Mouse (Mus musculus): ENCODE measurements around the gene Pold2.

- TF ChIP-seq CTCF (IDR thresholded peaks at IDR 0.05 in 2 of 3, conservative IDR thresholded peaks at IDR 0.05 in 1 of 3; ENCODE audit: control insufficient read depth in 1 of 3, insufficient read depth in 1 of 3, low read depth in 2 of 3, low read length in 3 of 3, poor library complexity in 1 of 3, severe bottlenecking in 1 of 3) (no peak), CHD2 (IDR thresholded peaks at IDR 0.05; ENCODE audit: low read length) (no peak), TCF12 (IDR thresholded peaks at IDR 0.05; ENCODE audit: low read depth, low read length) (no peak), POLR2A (IDR thresholded peaks at IDR 0.05; ENCODE audit: control insufficient read depth in 1 of 2, insufficient read depth in 1 of 2, low read depth in 1 of 2, low read length in 2 of 2, poor library complexity in 1 of 2) (no peak), SMC3 (IDR thresholded peaks at IDR 0.05; ENCODE audit: low read depth, low read length) (no peak), NRF1 (IDR thresholded peaks at IDR 0.05; ENCODE audit: insufficient read depth, low read depth, low read length, poor library complexity, severe bottlenecking) (no peak), MYB (IDR thresholded peaks at IDR 0.05; ENCODE audit: low read depth, low read length) (no peak), RCOR1 (IDR thresholded peaks at IDR 0.05; ENCODE audit: low read depth, low read length) (no peak), MAX (IDR thresholded peaks at IDR 0.05; ENCODE audit: low read length) (no peak), EP300 (IDR thresholded peaks at IDR 0.05; ENCODE audit: low read depth in 1 of 2, low read length in 2 of 2) (no peak), RAD21 (IDR thresholded peaks at IDR 0.05; ENCODE audit: low read depth, low read length) (no peak), TBP (IDR thresholded peaks at IDR 0.05; ENCODE audit: low read depth, low read length) (no peak)
Measured at GRCm38 (mm10) chr11:5829327-5829726, 48.8 kb downstream of the Pold2 start.

Data from MEL (cell line).